23 mouse cellular contexts compared by ENCODE assay signal in the genomic region with DNA sequence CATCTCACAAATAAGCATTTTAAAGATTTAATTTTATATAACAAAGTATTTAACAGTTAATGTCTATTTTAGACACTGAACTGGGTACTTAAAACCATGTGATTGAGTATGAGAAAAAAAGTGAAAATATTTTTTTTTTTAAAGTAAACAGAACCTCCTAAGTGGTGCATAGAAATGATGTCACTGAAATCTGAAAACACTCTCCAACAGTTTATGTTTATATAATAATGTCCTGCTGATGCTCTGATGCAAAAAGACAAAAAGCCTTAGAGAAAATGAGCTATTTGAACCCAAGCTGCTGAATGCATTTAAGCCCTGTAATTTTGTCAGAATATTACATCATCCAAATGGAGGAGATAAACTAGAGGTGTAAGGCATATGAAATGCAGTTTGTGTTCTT.
"Had no signal": no experiment of that assay in that cellular context is flagged by ENCODE, and none has a peak within 500 bp of the region (broad histone marks: within the 10 kb centered on the region; RNA-seq: fewer than 3 reads in every experiment).

No protein-coding gene starts in this region.

- H3K4me1 ChIP-seq: heart, embryonic 10.5 days; heart, embryonic 12.5 days; hindbrain, embryonic 10.5 days; hindbrain, embryonic 12.5 days; intestine, embryonic 15.5 days; limb, embryonic 13.5 days had no signal

- ATAC-seq: hindbrain, embryonic 16.5 days; inflammation-experienced regulatory T-cells, adult 6 months; intestine, embryonic 15.5 days; intestine, postnatal 0 days had no signal

- H3K27me3 ChIP-seq: heart, embryonic 12.5 days; hindbrain, embryonic 12.5 days; intestine, embryonic 15.5 days; limb, embryonic 13.5 days had no signal

- H3K9ac ChIP-seq: heart, embryonic 12.5 days; hindbrain, embryonic 12.5 days; hindbrain, embryonic 14.5 days; intestine, embryonic 15.5 days; limb, embryonic 13.5 days had no signal

- H3K36me3 ChIP-seq: heart, embryonic 10.5 days; heart, embryonic 12.5 days; hindbrain, embryonic 10.5 days; hindbrain, embryonic 12.5 days; intestine, embryonic 15.5 days; limb, embryonic 13.5 days had no signal

- DNase-seq: gastrocnemius, adult 2 months; gastrocnemius, postnatal 10 days; gastrocnemius, postnatal 25 days; heart, adult 18-20 months; heart, postnatal 10 days; heart, postnatal 4 days; kidney, adult 18-20 months; kidney, adult 8-10 months; kidney, postnatal 10 days; kidney, postnatal 25 days; kidney, postnatal 4 days; left cerebral cortex, postnatal 4 days had no signal

- H3K9me3 ChIP-seq: heart, embryonic 10.5 days; heart, embryonic 12.5 days; hindbrain, embryonic 10.5 days; hindbrain, embryonic 12.5 days; intestine, embryonic 15.5 days; limb, embryonic 13.5 days had no signal

- H3K4me2 ChIP-seq: heart, embryonic 12.5 days; hindbrain, embryonic 12.5 days; hindbrain, embryonic 14.5 days; intestine, embryonic 15.5 days; limb, embryonic 13.5 days had no signal

- H3K27ac ChIP-seq: gastrocnemius, adult 2 months; heart, embryonic 10.5 days; hindbrain, embryonic 10.5 days; hindbrain, embryonic 12.5 days; hindbrain, embryonic 14.5 days; intestine, embryonic 15.5 days; layer of hippocampus, adult 2 months; limb, embryonic 13.5 days had no signal

- H3K4me3 ChIP-seq: gastrocnemius, adult 2 months; heart, embryonic 10.5 days; heart, embryonic 12.5 days; hindbrain, embryonic 10.5 days; hindbrain, embryonic 12.5 days; intestine, embryonic 15.5 days; layer of hippocampus, adult 2 months; limb, embryonic 13.5 days had no signal
